ENCODE assay signal across 11 mouse cellular contexts in the genomic region with DNA sequence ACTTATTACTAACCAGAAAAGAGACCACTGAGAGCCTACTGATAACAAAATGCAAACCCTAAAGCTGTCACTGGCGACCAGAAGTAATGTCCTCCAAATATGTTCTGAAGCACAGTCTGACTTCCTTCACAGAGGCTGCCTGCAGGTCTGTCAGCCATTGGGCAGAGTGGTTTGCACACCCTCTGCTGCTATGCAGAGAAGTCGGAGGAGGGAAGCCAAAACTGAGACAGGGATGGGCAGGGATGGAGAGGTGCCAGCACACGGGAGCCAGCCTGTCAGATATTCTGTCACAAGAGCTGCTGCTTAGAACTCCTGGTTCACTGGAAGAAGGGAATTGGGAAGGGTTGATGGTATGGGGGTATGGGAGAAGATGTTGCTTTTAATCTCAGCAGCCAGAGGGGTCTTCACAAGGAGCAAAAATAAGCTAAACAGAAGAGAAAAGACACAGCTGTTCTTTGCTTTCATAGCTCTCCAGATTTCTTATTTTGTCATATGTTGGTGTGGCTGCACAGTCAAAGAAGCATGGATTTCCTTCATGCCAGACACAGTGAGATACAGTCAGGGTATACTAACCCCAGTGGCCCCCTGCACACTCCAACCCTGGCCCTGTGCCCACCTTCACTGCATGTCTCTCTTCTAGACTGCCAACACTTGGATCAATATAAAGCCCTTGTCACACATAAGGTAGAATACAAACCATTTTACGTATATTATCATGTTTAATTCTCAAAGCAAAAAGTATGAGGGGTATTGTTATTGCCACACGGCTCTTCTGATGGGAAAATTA. TPM values are rescaled to one million over a fixed set of nuclear protein-coding genes. Genes with fewer than 3 reads are reported as not detected.
A peak's percentile ranks its signal among the peaks of the same experiment; 100 is the strongest.
DNase-seq lines count a peak whose midpoint lies in the region; ATAC-seq lines count a peak whose summit lies in the region.
"Had no signal": no experiment of that assay in that cellular context is flagged by ENCODE, and none has a peak within 500 bp of the region (broad histone marks: within the 10 kb centered on the region; RNA-seq: fewer than 3 reads in every experiment).

No protein-coding gene starts in this region.

- intact Hi-C loops in heart, postnatal 36 days (cut with DNase I) = no loop called here

- no peak overlapping the region for H3K9ac ChIP-seq in lung, embryonic 16.5 days (ENCODE audit: low read length)
- H3K9ac ChIP-seq: heart, embryonic 15.5 days had no signal

- H3K9me3 ChIP-seq in lung, embryonic 16.5 days (ENCODE audit: control insufficient read depth, low read length) = no peaks in the 10 kb centered on the region
- H3K9me3 ChIP-seq: heart, embryonic 15.5 days had no signal

- DNase-seq in lung, postnatal 36 days = no peak
- DNase-seq in cerebellum, adult 8-10 months = peak; percentile 71
- DNase-seq in layer of hippocampus, adult 9-11 months = peak; percentile 24
- peak; percentile 6 for DNase-seq in right cerebral cortex, postnatal 4 days
- DNase-seq in ovary, postnatal 14 days (ENCODE audit: low spot score) = no peak
- no peak for DNase-seq in heart, postnatal 36 days
- DNase-seq: gastrocnemius, postnatal 25 days; thymus, adult 2 months had no signal

- no peaks in the 10 kb centered on the region for H3K4me1 ChIP-seq in lung, embryonic 16.5 days (replicated peaks; ENCODE audit: control insufficient read depth, insufficient read depth, low read length)

- no peak overlapping the region for H3K4me3 ChIP-seq in lung, embryonic 16.5 days (ENCODE audit: low read length)
- H3K4me3 ChIP-seq: heart, embryonic 15.5 days had no signal

- peak; percentile 31; the same call in 1 of the 2 replicates for ATAC-seq in lung, embryonic 16.5 days (ENCODE audit: low read depth)
- ATAC-seq: intestine, embryonic 16.5 days had no signal

- WGBS in lung, embryonic 16.5 days = 33% methylated on average over 5 of the region's 5 CpGs

- no peaks in the 10 kb centered on the region for H3K27me3 ChIP-seq in lung, embryonic 16.5 days (ENCODE audit: control insufficient read depth, insufficient read depth, low read depth, low read length)
- H3K27me3 ChIP-seq: heart, embryonic 15.5 days had no signal

- no peaks in the 10 kb centered on the region for H3K36me3 ChIP-seq in lung, embryonic 16.5 days (ENCODE audit: control insufficient read depth, insufficient read depth, low read length)
- H3K36me3 ChIP-seq: heart, embryonic 15.5 days had no signal

- no peak overlapping the region for H3K27ac ChIP-seq in lung, embryonic 16.5 days (ENCODE audit: low read length)
- H3K27ac ChIP-seq: heart, embryonic 15.5 days had no signal

- H3K4me2 ChIP-seq in lung, embryonic 16.5 days (ENCODE audit: low read depth, low read length) = no peak overlapping the region
- H3K4me2 ChIP-seq: heart, embryonic 15.5 days had no signal

RNA-seq across cellular contexts. Expression of a gene that starts 48.8 kb away (rescaled TPM):
- 0.15 and 0.16 TPM in 2 replicates for polyA plus RNA-seq in lung, embryonic 16.5 days (2015; fragmentation: Nextera tagmentation; extraction: Ambion mirVana)
- total RNA-seq in heart, postnatal 36 days (2021) = not detected

Comparison
In these comparisons a context has a peak if more than half of its experiments do, and no peak if none do; other contexts are left out.
1. DNase-seq: peak in cerebellum, adult 8-10 months (single experiment), layer of hippocampus, adult 9-11 months (single experiment) and right cerebral cortex, postnatal 4 days (single experiment); none in lung, postnatal 36 days (single experiment), ovary, postnatal 14 days (single experiment) and heart, postnatal 36 days (0 of 2).